Mouse (Mus musculus) hindbrain, postnatal 0 days (tissue): ENCODE measurements at regions not wholly inside any gene's neighbourhood (a gene's known extent, or its start where the extent isn't known, plus 50 kb on each side); places are given as distances from the start of the nearest gene placed in this dataset.

ENCODE experiments used
- ATAC-seq: fragments of 200-750 bp; cut with Nextera tagmentation; 2 replicates; pipeline ENCODE4 v1.8.0; 2017; ENCODE audit warnings: mild to moderate bottlenecking, moderate TSS enrichment, moderate library complexity
- DNase-seq: peaks from one replicate; pipeline ENCODE4 v3.0.0-alpha.2; 2015; ENCODE audit warnings: low spot score
- H3K27ac ChIP-seq: fragments of 300-500 bp; sonication (generic); 2 replicates; pipeline ENCODE4 v1.5.1; 2014; ENCODE audit warnings: mild to moderate bottlenecking
- H3K27me3 ChIP-seq: fragments of 300-500 bp; sonication (generic); 2 replicates; pipeline ENCODE4 v1.6.1; 2014; ENCODE audit warnings: low read length, mixed read lengths; ENCODE audit not compliant: insufficient read depth
- H3K36me3 ChIP-seq: fragments of 300-500 bp; sonication (generic); 2 replicates; pipeline ENCODE4 v1.6.1; 2014; ENCODE audit warnings: low read length, mixed read lengths; ENCODE audit not compliant: insufficient read depth
- H3K4me1 ChIP-seq: fragments of 300-500 bp; sonication (generic); 2 replicates; pipeline ENCODE4 v1.6.1; 2014; ENCODE audit warnings: antibody characterized with exemption, low read length, mixed read lengths; ENCODE audit not compliant: insufficient read depth
- H3K4me2 ChIP-seq: fragments of 300-500 bp; sonication (generic); 2 replicates; pipeline ENCODE4 v1.6.1; 2014; ENCODE audit warnings: low read depth, mild to moderate bottlenecking, low read length, moderate library complexity, mixed read lengths
- H3K4me3 ChIP-seq: fragments of 300-500 bp; sonication (generic); 2 replicates; pipeline ENCODE4 v1.5.1; 2014; ENCODE audit warnings: low read length
- H3K9ac ChIP-seq: fragments of 300-500 bp; sonication (generic); replicated peaks from 2 replicates; pipeline ENCODE4 v1.6.1; 2014; ENCODE audit warnings: mild to moderate bottlenecking, low read length, moderate library complexity, mixed read lengths
- H3K9me3 ChIP-seq: fragments of 300-500 bp; sonication (generic); 2 replicates; pipeline ENCODE4 v1.6.1; 2016; ENCODE audit warnings: low read length, mixed read lengths
- CTCF ChIP-seq: IDR thresholded peaks from 2 replicates; pipeline ENCODE4 v1.5.1; 2016; ENCODE audit warnings: antibody characterized with exemption, control low read depth, low read depth
- WGBS: fragments of 180-500 bp; shearing (Covaris S2); extraction: QIAGEN DNeasy Blood & Tissue Kit; methylation state at CpG from one replicate; pipeline ENCODE4 v1.1.7; 2014; 5-methylcytosine and 5-hydroxymethylcytosine counted together

DNA sequence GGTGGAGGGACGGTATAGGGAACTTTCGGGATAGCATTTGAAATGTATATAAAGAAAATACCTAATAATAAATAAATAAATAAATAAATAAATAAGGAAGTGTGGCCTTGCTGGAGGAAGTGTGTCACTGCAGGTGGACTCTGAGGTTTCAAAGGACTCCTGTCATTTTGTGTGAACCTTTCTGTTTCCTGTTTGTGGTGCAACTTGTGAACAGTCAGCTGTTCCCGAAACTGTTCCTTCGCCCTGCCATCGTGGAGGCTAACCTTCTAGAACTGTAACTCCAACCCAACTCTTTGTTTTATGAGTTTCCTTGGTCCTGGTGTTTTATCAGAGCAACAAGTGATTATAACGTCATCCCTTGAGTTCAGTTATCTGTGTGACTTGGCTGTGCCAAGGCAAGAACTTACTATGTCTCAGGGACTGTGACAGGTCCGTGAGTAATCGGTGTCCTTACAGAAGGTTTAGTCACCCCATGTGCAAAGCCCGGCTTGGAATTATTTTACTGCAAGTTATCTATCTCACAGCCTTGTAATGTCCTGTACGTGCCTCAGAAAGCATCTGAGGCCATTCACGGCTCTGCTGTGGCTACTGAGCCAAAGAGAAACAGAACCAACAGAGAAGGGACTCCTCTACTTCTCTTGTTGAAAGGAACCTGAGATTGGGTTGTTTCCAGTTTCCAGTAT is 121.0 kb upstream of the L3mbtl4 start:
- 92% methylated on average over 11 of the region's 11 CpGs for WGBS
- TF ChIP-seq CTCF, result no peak
- no peak overlapping the region for H3K27ac ChIP-seq

GRCm38 (mm10) chr17:68154879-68155278 is 118.7 kb upstream of the L3mbtl4 start:
- TF ChIP-seq CTCF, result no peak
- 81% methylated on average over 4 of the region's 4 CpGs for WGBS
- no peak overlapping the region for H3K4me2 ChIP-seq
- H3K27ac ChIP-seq, result no peak overlapping the region
- no peaks in the 10 kb centered on the region for H3K27me3 ChIP-seq
- no peak for ATAC-seq
- H3K9me3 ChIP-seq, result no peaks in the 10 kb centered on the region
- peaks cover 8% of the 10 kb centered on the region for H3K4me1 ChIP-seq
- H3K9ac ChIP-seq, result no peak overlapping the region
- H3K4me3 ChIP-seq, result no peak overlapping the region
- no peaks in the 10 kb centered on the region for H3K36me3 ChIP-seq
- DNase-seq, result no peak

More for the DNA sequence above, 121.0 kb upstream of the L3mbtl4 start:
- H3K9me3 ChIP-seq, result no peaks in the 10 kb centered on the region
- ATAC-seq, result no peak
- no peaks in the 10 kb centered on the region; the same call in 1 of the 2 replicates for H3K4me1 ChIP-seq
- H3K4me2 ChIP-seq, result no peak overlapping the region
- no peak overlapping the region for H3K9ac ChIP-seq
- H3K27me3 ChIP-seq, result no peaks in the 10 kb centered on the region
- no peak for DNase-seq
- no peak overlapping the region for H3K4me3 ChIP-seq
- no peaks in the 10 kb centered on the region for H3K36me3 ChIP-seq

- Histone ChIP-seq H3K4me2 (peak overlapping the region; percentile 22), H3K27me3 (no peaks in the 10 kb centered on the region), H3K27ac (peak overlapping the region; percentile 49; the same call in 1 of the 2 replicates), H3K9me3 (no peaks in the 10 kb centered on the region), H3K9ac (no peak overlapping the region), H3K4me1 (peaks cover 8% of the 10 kb centered on the region), H3K36me3 (no peaks in the 10 kb centered on the region), H3K4me3 (no peak overlapping the region)
- TF ChIP-seq CTCF, result no peak
- WGBS, result 11% methylated on average over 13 of the region's 13 CpGs
- ATAC-seq, result peak; percentile 84
- DNase-seq, result peak; percentile 53
Observed at GRCm38 (mm10) chr17:68158172-68158651, 115.4 kb upstream of the L3mbtl4 start.

- 74% methylated on average over 2 of the region's 2 CpGs for WGBS
Observed at GRCm38 (mm10) chr17:68161107-68161506, 112.5 kb upstream of the L3mbtl4 start.

GRCm38 (mm10) chr17:68163545-68163944 is 110.1 kb upstream of the L3mbtl4 start:
- no peak overlapping the region for H3K4me2 ChIP-seq
- ATAC-seq (no peak), DNase-seq (peak; percentile 60)
- H3K27me3 ChIP-seq, result no peaks in the 10 kb centered on the region
- no peak overlapping the region for H3K9ac ChIP-seq
- H3K9me3 ChIP-seq, result no peaks in the 10 kb centered on the region
- no peak for TF ChIP-seq CTCF
- 33% methylated on average over 4 of the region's 4 CpGs for WGBS
- H3K4me1 ChIP-seq, result peaks cover 3% of the 10 kb centered on the region; the same call in 1 of the 2 replicates
- H3K27ac ChIP-seq, result no peak overlapping the region
- H3K36me3 ChIP-seq, result no peaks in the 10 kb centered on the region
- H3K4me3 ChIP-seq, result no peak overlapping the region

More at GRCm38 (mm10) chr17:68161107-68161506, 112.5 kb upstream of the L3mbtl4 start:
- DNase-seq (no peak), ATAC-seq (no peak)
- H3K27ac ChIP-seq, result no peak overlapping the region
- H3K9ac ChIP-seq, result no peak overlapping the region
- no peaks in the 10 kb centered on the region for H3K9me3 ChIP-seq
- no peak for TF ChIP-seq CTCF
- H3K27me3 ChIP-seq, result no peaks in the 10 kb centered on the region
- H3K4me1 ChIP-seq, result peaks cover 8% of the 10 kb centered on the region
- no peak overlapping the region for H3K4me2 ChIP-seq
- no peak overlapping the region for H3K4me3 ChIP-seq
- H3K36me3 ChIP-seq, result no peaks in the 10 kb centered on the region

GRCm38 (mm10) chr17:68164666-68165065 is 108.9 kb upstream of the L3mbtl4 start:
- no peak for DNase-seq
- no peaks in the 10 kb centered on the region for H3K27me3 ChIP-seq
- no peaks in the 10 kb centered on the region for H3K9me3 ChIP-seq
- no peaks in the 10 kb centered on the region for H3K4me1 ChIP-seq
- WGBS, result 81% methylated on average over 2 of the region's 2 CpGs
- no peak overlapping the region for H3K4me3 ChIP-seq
- no peak overlapping the region for H3K27ac ChIP-seq
- H3K36me3 ChIP-seq, result no peaks in the 10 kb centered on the region
- no peak for ATAC-seq
- H3K9ac ChIP-seq, result no peak overlapping the region
- no peak for TF ChIP-seq CTCF
- no peak overlapping the region for H3K4me2 ChIP-seq

DNA sequence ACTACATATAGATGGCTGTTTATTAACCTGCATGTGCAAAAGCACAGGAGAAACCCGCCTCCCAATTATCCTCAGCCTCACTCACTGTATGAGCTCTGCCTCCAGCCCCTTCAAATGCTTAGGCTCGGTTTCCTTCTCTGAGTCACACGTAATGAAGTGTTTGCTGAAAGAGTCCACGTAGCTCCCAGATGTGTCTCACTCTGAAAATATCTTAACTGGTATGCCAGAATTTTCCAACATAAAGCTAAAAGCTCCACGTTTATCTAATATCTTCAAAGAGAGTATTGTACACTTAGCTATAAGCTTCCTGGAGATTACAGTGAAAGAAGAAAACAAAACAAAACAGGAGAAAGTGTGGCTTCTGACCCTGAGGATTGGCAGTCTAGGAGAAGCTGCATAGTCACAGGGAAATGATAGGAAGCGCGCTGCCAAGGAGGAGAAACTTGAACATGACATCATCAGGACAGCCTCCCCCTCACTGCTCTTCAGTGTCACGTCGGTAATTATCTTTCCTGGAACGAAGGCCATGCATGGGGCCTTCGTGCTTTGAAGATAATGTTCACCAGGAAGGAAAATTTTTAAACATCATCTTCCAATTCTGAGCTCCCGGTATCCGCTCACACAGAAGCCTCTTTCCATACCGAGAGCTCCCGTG is 108.3 kb upstream of the L3mbtl4 start:
- no peaks in the 10 kb centered on the region for H3K9me3 ChIP-seq
- H3K36me3 ChIP-seq, result no peaks in the 10 kb centered on the region
- no peaks in the 10 kb centered on the region for H3K4me1 ChIP-seq
- no peak overlapping the region for H3K9ac ChIP-seq
- H3K27ac ChIP-seq, result no peak overlapping the region
- H3K27me3 ChIP-seq, result no peaks in the 10 kb centered on the region
- no peak for ATAC-seq
- TF ChIP-seq CTCF, result no peak
- WGBS, result 63% methylated on average over 15 of the region's 15 CpGs
- H3K4me2 ChIP-seq, result no peak overlapping the region
- DNase-seq, result no peak
- no peak overlapping the region for H3K4me3 ChIP-seq
